Mouse (Mus musculus) urinary bladder, adult 2 months (tissue): ENCODE data around the gene Inpp4a. TPM values are rescaled to one million over a fixed set of nuclear protein-coding genes. Genes with fewer than 3 reads are reported as not detected.

Experiments
- DNase-seq: peaks from one replicate; pipeline ENCODE4 v3.0.0; 2022; ENCODE audit warnings: low spot score
- polyA plus RNA-seq: library from polyadenylated mRNA; depleted of rRNA; stranded (reverse); fragments of >200 nt; gene quantifications from 2 replicates; pipeline ENCODE4 v1.2.3, GENCODE M21; 2012; rRNA removed

Gene Inpp4a
- 27.8 and 33.7 TPM in 2 replicates for polyA plus RNA-seq

DNA sequence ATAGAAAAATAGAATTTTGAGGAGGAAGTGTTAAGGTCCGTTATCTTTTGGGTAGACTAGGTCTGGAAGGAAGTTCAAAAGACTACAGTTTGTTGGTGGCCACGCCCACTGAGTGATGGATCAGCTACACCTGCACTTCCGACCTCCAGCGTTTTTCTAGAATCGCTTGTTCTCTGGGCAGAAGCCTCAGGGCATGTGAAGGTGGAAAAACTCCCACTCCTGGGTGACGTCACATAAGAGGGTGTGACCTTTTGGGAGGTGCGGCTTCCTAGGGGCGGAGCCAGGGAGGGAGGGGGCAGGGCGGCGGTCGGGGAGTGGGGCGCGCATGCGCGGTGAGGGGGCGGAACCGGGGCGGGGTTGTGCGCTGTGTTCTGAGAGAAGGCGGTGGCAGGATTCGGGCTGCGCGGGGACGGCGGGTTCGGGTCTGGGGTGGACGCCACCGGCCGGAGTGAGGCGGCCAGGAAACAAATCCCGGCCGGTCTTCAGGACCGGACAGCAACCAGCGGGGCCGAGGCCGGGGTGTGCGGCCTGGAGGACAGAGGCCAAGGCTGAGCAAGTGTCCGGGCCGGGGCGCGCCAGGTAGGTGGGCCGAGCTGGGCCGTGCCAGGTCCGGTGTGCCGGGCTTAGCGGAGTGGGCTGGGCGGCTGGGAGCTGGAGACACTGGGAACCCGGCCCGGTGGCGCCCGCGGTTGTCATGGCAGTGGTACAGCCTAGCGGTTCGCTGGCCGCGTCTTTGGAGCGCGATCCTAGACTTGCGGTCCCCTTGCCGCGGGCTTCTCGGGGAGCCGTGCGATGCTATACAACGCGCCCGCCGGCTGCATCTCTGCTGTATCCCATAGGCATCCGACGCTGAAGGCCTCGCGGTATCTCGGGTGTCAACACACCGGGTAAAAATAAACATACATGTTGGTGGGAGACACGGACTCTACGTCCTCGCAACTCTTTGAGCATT lies at the start of gene Inpp4a:
Inpp4a (plus strand) TSS at position 326 of the 952 bp plus-strand sequence.
- DNase-seq = peak; percentile 92

DNA sequence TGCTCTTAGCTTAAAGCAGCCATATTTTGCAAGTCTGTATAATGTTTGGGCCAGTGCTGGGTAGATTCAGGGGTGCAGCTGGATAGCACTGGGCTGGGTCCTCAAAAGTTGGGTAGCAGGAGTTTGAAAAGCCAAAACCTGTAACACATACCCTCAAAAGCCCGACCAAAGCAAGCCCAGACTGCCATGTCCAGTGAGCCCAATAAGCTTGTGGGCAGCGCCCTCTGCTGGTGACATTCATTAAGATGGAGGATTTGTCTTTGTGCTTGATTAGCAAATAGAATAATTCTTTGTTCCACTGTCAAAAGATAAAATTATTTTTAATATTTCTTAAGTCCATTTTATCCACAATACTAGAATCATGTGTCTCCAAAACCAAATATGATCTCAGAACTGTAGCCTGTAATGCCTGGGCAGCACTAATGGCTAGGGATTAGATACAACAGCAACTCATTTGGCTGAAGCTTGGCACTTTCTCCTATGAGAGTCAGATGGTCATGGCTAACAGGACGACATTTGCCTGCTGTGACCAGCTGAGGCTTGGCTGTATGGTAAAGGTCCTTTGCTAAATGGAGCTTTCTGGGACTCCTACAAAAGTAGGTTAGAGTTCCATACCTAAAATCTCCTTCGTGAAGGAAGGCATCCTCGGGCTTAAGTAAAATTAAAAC lies 48.9 kb upstream of the Inpp4a start:
- DNase-seq = peak; percentile 67

DNA sequence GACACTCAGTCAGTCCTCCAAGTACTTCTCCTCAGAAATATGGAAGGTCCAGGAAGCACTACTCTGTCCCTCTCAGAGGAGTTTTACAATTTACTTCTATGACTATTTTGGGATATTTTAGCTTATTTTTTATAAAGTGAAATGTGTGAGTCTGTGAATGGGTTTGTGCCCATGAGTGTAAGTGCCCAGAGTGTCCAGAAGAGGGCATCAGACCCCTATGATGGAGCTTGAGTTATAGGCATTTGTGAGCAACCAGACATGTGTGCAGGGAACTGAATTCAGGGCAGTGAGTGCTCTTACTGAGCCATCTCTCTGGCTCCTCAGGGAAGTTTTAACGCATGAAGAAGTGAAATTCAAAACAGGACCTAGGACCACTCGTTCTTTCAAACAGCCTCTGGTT lies 41.2 kb upstream of the Inpp4a start:
- DNase-seq = no peak

DNA sequence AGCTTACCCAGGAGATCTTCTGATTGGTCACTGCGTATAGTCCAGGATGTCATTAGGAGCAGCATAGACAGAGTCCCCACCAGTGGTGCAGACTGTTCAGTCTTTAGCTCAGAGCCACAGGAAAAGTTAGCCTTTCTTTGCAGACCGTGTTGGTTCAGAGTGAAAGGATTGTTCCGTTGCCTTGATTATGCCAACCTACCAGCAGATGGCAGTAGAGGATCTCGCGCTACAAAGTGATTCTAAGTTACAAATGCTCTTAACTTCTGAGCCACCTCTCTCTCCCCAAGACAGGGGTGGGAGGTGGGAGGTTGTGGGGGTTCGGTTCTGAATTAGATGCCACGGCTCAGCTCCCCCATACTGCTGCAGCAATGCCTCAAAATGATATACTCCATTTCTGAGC lies 27.2 kb upstream of the Inpp4a start:
- no peak for DNase-seq

DNA sequence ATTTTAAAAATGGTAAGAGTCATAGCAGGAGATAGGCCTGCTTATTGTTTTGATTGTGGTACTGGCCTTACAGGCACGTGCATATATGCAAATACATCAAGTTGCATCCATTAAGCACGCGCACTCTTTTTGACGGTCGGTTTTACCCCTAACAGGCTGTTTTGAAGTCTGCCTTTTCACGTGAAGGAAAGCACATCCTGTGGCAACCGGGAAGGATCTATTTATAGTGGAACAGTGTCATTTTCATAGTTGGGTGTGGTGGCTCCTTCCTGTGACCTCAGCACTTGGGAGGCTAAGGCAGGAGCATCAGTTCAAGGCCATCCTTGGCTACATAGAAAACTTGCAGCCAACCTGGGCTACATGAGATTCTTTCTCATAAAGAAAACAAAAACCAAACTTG lies 13.1 kb upstream of the Inpp4a start:
- no peak for DNase-seq

DNA sequence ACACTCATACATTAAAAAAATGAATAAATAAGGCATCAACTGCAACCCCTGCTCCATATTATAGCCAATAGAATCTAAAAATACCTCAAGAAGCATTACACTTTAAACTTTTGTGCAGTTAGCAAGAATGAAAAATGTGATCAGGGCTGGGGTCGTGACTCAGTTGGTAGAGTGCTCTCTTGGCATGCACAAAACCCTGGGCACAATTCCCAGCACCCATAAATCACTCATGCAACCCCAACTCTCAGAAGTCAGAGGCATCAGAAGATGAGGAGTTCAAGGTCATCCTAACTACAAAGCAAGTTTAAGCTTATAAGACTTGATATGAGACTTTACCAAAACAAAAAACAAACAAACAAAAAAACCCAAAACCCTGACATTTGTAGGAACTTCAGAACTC lies 11.9 kb upstream of the Inpp4a start:
- DNase-seq = no peak

DNA sequence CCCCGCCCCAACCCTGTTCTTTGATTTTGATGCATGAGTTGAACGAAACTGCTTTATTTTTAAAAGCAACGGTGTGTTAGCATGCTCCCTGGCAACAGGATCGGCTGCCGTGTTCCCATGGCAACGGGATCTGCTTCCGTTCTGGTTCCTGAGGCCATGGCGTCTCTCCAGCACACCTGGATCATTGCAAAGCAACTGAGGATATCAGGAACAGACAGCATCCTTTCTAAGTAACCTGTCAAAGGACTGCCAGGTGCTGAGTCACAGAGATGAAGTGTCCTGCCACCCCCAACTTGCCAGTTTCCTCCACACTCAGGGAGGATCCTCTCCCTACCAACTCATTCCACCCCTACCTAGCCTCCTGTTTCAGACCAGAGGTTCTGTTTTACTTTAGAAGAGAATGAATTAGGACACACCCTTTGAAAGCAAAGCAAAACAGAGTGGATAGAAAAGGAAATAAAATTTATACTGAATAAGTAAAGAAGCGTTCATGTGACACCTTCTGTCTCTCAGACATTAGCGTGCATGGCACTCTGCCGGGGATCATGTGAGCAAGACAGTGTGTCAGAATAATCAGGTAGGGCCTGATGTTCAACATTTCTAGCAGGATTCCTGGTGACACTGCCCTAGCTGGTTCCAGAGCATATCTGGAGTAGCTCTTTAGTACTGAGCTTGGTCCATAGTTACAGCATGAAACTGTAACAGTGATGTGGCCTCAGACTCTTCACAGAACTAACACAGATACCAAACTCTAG lies 11.3 kb upstream of the Inpp4a start:
- no peak for DNase-seq

DNA sequence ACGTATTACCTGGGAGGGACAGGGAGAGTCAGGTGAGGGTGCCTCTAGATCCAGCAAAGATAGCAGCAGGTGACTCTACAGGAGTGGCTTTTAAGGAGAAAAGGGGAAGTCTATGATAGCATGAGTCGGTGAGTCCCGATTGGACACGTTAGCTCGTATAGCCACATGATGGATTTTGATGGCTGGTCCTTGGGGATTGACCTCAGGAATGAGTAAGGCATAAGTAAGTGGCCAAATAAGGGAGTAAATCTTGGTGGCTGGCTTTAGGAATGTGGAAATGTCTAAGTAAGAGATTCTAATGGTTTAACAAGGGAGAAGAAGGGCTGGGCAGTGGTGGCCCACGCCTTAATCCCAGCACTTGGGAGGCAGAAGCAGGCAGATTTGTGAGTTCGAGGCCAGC lies 10.7 kb upstream of the Inpp4a start:
- no peak for DNase-seq

DNA sequence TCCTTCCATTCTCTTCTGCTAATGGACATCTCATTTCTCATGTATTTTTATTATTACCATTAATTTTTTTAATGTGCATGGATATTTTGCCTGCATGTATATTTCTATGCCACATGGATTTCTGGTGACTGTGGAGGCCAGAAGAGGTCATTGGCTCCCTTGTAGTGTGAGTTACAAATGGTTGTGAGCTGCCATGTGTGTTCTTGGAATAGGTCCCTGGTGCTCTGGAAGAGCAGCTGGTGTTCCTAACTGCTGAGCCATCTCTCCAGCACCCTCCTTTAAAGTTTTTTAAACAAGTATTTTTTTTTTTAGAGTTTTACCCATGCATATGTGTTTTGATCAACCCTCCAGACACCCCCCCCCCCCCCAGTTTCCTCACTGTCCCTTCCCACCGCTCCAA lies 3.3 kb upstream of the Inpp4a start:
- DNase-seq = no peak

DNA sequence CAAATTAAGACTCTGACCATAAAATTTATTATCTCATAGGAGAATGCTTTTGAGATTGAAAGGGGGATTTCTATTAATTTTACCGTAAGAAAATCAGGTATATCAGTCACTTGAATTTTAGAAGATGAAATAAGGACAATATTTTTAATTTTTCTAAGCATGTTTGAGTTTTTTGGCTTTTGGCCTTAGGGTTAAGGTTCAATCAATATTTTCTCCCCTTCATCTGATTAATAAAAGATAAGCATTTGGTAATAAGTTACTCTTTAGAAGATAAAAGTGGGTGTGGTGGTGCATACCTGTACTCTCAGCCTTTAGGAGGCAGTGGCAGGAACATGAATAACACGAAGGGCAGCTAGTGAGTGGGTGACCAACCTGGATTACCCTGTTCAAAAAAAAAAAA lies 761 bp upstream of the Inpp4a start:
- DNase-seq = no peak

DNA sequence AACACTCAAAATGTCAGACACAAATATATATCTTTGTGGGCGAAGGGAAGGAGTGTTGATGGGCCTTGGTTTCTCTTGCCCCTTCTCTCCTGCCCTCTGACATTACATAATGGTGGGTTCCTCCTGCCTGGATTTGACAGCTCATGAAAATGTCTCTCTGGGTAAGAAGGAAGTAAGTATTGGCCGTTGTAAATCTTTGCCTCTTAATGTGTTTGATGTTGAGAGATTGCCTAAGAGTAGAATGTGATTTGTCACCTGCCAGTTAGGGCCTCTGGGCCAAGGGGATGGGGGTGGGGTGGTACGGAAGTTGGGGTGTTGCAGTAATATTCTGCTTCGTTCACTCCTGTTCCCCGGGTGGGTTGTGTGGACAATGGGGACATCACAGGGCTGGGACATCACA lies 985 bp downstream of the Inpp4a start:
- DNase-seq = no peak

DNA sequence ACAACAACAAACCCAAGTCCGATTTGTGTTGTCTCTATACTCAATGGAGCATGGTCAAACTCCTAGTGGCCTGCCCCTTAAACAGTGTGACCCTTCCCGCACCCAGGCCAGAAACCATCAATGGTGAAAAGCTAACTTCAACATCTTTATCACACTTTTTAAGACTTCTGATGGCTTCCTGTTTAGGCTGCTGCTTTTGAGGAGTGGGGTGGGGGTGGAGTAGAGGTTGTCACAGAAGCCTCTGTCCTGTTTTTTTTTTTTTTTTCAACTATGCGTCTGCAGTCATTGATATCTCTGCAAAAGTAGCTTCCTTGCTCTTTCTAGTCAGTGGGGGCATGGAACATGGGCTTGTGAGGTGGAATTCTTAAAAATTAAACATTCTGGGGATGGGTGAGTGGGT lies 3.1 kb downstream of the Inpp4a start:
- no peak for DNase-seq

DNA sequence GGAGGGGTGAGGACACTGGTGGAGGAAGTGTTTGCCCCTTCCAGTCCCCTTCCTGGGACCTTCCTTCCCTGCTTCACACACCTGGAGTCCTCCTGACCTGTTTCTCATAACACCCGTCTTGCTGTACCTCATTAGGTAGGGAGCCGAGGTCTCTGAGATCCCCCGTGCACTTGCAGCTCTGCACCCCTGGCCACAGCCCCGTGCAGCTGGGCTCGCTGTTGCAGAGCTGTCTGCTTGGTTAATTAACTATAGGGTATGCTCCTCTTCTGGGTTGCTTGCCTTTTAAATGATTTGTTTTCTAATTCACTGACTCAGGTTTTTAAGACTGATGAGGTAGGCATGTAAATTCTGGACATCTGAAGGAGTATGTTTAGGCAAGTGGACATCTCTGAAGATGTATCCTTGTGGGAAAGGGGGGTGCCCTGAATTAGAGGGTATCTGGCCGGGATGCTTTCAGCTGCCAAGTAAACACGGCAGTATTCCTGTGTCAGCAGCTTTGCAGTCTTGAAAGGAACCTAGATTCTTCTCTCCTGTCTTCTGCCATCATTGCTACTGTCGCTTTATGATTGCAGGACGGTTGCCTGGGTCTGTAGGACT lies 6.1 kb downstream of the Inpp4a start:
- DNase-seq = no peak

DNA sequence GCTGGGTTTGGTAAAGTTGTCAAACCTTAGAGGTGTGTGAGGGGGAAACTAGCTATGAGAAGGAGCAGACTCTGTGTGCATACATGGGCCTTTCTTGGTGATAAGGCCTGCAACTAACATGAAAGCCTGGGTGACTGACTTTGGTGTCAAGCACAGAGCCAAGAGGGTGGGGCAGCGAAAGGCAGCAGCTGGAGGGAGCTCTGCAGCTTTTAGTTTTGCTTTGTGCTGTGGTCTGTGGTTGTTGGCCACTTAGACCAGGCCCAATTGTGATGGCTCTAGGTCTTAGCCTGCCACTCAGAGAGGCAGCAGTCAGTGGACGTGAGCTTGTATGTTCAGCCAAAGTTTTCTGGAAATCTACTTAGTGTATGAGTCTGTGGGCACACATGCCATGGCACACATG lies 7.9 kb downstream of the Inpp4a start:
- no peak for DNase-seq

DNA sequence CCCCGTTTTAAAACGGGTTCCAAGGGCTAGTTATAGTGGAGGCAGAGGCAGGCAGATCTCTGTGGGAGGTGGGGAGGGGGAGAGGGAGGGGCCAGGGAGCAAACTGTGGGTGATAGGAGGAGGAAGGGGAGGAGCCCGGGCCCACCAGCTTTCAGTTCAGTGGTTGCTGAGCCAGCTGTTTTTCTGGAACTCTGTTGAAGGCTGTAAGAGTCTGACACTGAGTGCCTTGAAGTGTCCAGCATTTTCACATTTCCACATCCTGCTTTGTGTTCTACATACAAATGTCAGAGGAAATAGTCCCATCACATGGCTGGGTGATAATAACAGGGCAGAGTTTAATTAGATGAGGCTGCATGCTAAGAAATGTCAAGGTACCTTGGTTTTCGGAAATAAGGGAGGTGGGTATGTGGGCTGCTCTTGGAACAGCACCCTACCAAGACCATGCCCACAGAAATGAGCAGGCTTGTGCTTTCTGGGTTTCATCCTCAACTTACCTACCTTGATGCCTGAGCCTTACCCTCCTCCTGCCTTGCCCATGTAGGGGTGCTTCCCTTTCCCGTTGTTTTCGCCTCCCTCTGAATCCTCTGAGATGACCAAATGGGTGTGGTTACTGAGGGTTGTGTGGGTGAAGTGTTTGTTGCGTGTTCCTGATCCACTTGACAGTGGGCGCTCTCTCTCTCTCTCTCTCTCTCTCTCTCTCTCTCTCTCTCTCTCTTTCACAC lies 8.5 kb downstream of the Inpp4a start:
- no peak for DNase-seq

DNA sequence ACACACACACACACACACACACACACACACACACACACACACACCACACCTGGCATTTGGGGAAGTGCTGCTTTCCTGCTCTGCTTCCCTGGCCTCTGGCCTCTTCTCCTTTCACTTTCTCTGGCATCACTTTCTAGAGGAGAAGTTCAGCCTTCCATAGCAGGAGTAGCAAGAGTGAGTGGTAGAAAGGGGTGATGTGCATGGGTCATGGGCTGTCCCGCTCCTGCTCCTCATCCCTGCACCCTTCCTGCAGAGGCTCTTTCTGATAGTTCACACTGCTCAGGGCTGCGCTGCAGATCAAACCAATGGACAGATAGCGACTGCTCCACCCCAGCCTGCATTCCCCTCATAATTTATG lies 9.1 kb downstream of the Inpp4a start:
- no peak for DNase-seq

DNA sequence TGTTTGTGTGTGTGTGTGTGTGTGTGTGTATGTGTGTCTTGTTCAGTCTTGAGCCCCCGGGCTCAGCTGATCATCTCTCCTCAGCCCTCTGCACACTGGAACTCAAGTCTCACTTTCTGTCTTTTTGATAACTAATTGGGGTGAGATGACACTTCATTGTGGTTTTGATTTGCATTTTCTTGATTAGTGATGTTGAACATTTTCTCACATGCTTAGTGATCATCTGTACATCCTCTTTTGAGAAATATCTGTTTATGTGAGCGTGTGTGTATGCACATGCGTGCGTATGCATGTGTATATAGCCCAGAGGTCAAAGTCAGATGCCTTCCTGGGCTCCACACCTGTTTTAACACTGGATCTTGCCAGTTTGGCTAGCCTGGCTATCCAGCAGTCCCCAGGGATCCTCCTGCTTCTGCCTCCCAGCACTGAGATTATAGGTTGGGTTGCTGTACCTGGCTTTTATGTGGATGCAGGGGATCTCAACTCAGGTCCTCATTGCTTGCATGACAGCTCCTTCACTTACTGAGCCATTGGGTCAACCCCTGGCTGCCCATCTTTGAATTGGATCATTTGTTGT lies 10.4 kb downstream of the Inpp4a start:
- DNase-seq = no peak

DNA sequence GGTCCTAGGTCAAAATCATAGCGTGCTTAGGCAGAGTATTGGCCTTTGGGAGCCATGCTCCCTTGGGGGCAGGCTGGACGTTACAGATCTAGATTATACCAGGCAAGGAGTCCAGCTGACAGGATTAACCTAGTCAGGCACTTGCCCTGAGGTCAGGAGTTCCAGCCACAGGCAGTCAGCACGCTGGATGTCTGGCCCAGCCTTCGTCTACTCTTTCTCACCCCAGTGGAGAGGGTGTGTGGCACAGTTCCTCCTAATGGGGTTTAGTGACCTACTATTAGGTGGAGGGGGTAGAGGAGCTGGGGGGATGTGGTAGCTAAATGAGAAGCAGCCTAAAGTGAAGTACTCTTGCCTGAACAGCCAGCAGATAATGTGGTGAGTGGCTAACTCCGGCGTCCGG lies 14.7 kb downstream of the Inpp4a start:
- no peak for DNase-seq

DNA sequence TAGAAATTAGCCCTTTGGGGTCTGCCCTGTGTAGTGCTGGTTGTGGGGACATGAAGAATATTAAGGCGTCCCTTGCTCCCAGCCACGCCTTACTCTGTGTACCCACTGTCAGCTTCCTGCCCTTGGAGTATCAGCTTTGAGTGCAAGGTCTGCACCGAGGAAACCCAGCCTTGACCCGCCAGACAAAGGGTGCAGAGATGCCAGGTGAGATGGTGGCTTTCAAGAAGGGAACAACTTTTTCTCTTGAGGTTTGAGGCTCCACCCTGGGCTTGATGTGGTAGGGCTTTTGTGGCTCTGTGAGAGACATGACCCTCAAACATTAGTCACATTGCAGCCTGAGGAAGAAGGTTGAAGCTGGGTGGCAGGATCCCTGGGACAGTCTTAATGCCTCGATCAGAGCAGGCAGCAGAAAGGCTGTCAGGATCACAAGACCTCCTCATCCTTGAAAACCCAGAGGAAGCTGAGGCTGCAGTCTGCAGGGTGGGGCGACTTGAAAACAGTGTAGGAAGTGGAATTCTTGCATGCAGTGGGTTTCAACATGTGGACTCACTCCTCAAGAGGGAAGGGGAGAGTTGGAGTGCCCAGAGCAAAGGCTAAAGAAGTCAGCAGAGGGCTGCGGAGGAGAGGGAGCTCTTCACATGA lies 18.1 kb downstream of the Inpp4a start:
- DNase-seq = no peak

DNA sequence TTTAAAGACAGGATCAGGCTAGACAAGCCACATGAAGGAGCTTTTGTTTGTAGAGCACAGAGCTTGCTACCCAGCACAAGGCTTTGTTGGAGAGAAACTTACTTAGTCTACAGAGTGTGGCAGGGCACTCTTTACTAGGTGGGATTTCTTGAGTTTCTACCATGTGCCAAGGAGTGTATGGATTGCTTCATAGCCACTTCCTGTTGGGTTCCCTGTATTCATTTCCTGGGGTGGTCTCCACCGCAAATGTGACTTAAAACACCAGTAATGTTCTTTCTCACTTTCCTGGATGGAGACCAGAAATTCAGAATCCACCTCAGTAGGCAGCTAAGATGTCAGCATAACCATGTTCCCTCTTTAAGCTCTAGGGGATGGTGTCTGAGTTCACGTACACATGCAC lies 18.9 kb downstream of the Inpp4a start:
- no peak for DNase-seq

DNA sequence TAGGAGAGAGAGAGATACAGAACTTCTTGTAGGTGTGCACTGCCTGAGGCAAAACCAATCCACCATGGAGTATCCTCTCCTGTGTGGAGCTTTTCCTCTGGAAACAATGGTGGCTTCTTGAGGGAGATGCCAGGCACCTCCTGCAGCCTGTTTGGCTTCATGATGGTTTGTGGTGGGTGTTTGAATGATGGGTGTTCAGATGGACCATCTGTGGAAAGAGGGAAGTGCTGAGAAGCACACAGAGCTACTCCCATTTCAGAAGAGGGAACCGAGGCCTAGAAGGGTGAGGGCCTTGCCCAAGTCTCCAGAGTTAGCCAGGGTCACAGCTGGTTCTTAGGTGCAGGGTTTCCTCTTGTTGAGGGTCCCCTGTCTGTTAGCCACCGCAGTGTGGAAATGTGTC lies 23.0 kb downstream of the Inpp4a start:
- DNase-seq = no peak
